Mouse (Mus musculus): ENCODE measurements at regions not wholly inside any gene's neighbourhood (a gene's known extent, or its start where the extent isn't known, plus 50 kb on each side); places are given as distances from the start of the nearest gene placed in this dataset.
"Not testable (repeated sequence)": the region's sequence is repeated elsewhere in the genome, so short reads cannot be mapped to it uniquely, and the experiment has no call there.

GRCm38 (mm10) chr3:21625039-21625438 is 451.4 kb upstream of the Tbl1xr1 start:
- Histone ChIP-seq H3K4me3 (no peak overlapping the region), H3K27me3 (ENCODE audit: control insufficient read depth, insufficient read depth, insufficient read length) (no peaks in the 10 kb centered on the region), H3K36me3 (ENCODE audit: control insufficient read depth, insufficient read depth) (no peaks in the 10 kb centered on the region), H3ac (ENCODE audit: control insufficient read depth, insufficient read length) (no peak overlapping the region), H3K79me2 (ENCODE audit: control insufficient read depth, insufficient read depth) (no peaks in the 10 kb centered on the region), H3K4me2 (ENCODE audit: low read depth) (no peak overlapping the region)
- no peak for TF ChIP-seq E2F4 (IDR thresholded peaks at IDR 0.05; ENCODE audit: insufficient read depth)

GRCm38 (mm10) chr3:21626029-21626428 is 450.4 kb upstream of the Tbl1xr1 start:
- Histone ChIP-seq H3ac (ENCODE audit: control insufficient read depth, insufficient read length) (no peak overlapping the region), H3K79me2 (ENCODE audit: control insufficient read depth, insufficient read depth) (no peaks in the 10 kb centered on the region), H3K27me3 (ENCODE audit: control insufficient read depth, insufficient read depth, insufficient read length) (no peaks in the 10 kb centered on the region), H3K4me3 (no peak overlapping the region), H3K36me3 (ENCODE audit: control insufficient read depth, insufficient read depth) (no peaks in the 10 kb centered on the region), H3K4me2 (ENCODE audit: low read depth) (peak overlapping the region; percentile 67)
- TF ChIP-seq MAX (IDR thresholded peaks at IDR 0.05; ENCODE audit: low read depth) (no peak), SRF (IDR thresholded peaks at IDR 0.05; ENCODE audit: control insufficient read depth, insufficient read length, low read depth) (no peak), CEBPB (IDR thresholded peaks at IDR 0.05; ENCODE audit: insufficient read depth, poor library complexity, severe bottlenecking) (no peak), MYOD1 (IDR thresholded peaks at IDR 0.05; ENCODE audit: control insufficient read depth in 1 of 3, insufficient read length in 2 of 3, low read depth in 2 of 3) (no peak), MYOG (IDR thresholded peaks at IDR 0.05; ENCODE audit: control insufficient read depth in 1 of 3, insufficient read depth in 1 of 3, insufficient read length in 2 of 3, low read depth in 2 of 3) (no peak), TCF12 (IDR thresholded peaks at IDR 0.05; ENCODE audit: insufficient read depth, poor library complexity, severe bottlenecking) (no peak), TCF3 (IDR thresholded peaks at IDR 0.05; ENCODE audit: insufficient read length, low read depth) (no peak)

GRCm38 (mm10) chr3:21627048-21627447 is 449.4 kb upstream of the Tbl1xr1 start:
- H3K79me2 ChIP-seq (ENCODE audit: control insufficient read depth, insufficient read depth); H3K4me2 ChIP-seq (ENCODE audit: low read depth); H3K27me3 ChIP-seq (ENCODE audit: control insufficient read depth, insufficient read depth, insufficient read length); H3K36me3 ChIP-seq (ENCODE audit: control insufficient read depth, insufficient read depth); H3K4me3 ChIP-seq; H3ac ChIP-seq (ENCODE audit: control insufficient read depth, insufficient read length): not testable (repeated sequence)

- H3K79me2 ChIP-seq (ENCODE audit: control insufficient read depth, insufficient read depth): no peaks in the 10 kb centered on the region
- H3ac ChIP-seq (ENCODE audit: control insufficient read depth, insufficient read length): no peak overlapping the region
Observed at GRCm38 (mm10) chr3:21633600-21634221, 442.7 kb upstream of the Tbl1xr1 start.

GRCm38 (mm10) chr3:21634675-21635204 is 441.7 kb upstream of the Tbl1xr1 start:
- H3K4me2 ChIP-seq (ENCODE audit: low read depth): no peak overlapping the region
- H3ac ChIP-seq (ENCODE audit: control insufficient read depth, insufficient read length): no peak overlapping the region
- H3K4me3 ChIP-seq: no peak overlapping the region
- no peak for TF ChIP-seq MYOG (IDR thresholded peaks at IDR 0.05; ENCODE audit: control insufficient read depth in 1 of 3, insufficient read depth in 1 of 3, insufficient read length in 2 of 3, low read depth in 2 of 3)
- TF ChIP-seq E2F4 (IDR thresholded peaks at IDR 0.05; ENCODE audit: insufficient read depth): no peak
- TF ChIP-seq USF1 (IDR thresholded peaks at IDR 0.05; ENCODE audit: low read depth): no peak
- H3K79me2 ChIP-seq (ENCODE audit: control insufficient read depth, insufficient read depth): no peaks in the 10 kb centered on the region
- H3K27me3 ChIP-seq (ENCODE audit: control insufficient read depth, insufficient read depth, insufficient read length): no peaks in the 10 kb centered on the region
- no peaks in the 10 kb centered on the region for H3K36me3 ChIP-seq (ENCODE audit: control insufficient read depth, insufficient read depth)

More at GRCm38 (mm10) chr3:21633600-21634221, 442.7 kb upstream of the Tbl1xr1 start:
- no peaks in the 10 kb centered on the region for H3K36me3 ChIP-seq (ENCODE audit: control insufficient read depth, insufficient read depth)
- no peak overlapping the region for H3K4me2 ChIP-seq (ENCODE audit: low read depth)
- no peak for TF ChIP-seq POLR2A (IDR thresholded peaks at IDR 0.05; ENCODE audit: insufficient read length, low read depth)
- TF ChIP-seq MAX (IDR thresholded peaks at IDR 0.05; ENCODE audit: low read depth): no peak
- TF ChIP-seq MYOG (IDR thresholded peaks at IDR 0.05; ENCODE audit: control insufficient read depth in 1 of 3, insufficient read depth in 1 of 3, insufficient read length in 2 of 3, low read depth in 2 of 3): no peak
- H3K4me3 ChIP-seq: no peak overlapping the region
- no peaks in the 10 kb centered on the region for H3K27me3 ChIP-seq (ENCODE audit: control insufficient read depth, insufficient read depth, insufficient read length)

GRCm38 (mm10) chr3:21638886-21639285 is 437.6 kb upstream of the Tbl1xr1 start:
- no peak overlapping the region for H3ac ChIP-seq (ENCODE audit: control insufficient read depth, insufficient read length)
- H3K79me2 ChIP-seq (ENCODE audit: control insufficient read depth, insufficient read depth): no peaks in the 10 kb centered on the region
- H3K36me3 ChIP-seq (ENCODE audit: control insufficient read depth, insufficient read depth): no peaks in the 10 kb centered on the region
- TF ChIP-seq POLR2AphosphoS2 (IDR thresholded peaks at IDR 0.05; ENCODE audit: insufficient read length, low read depth) (no peak), MYOD1 (IDR thresholded peaks at IDR 0.05; ENCODE audit: control insufficient read depth in 1 of 3, insufficient read length in 2 of 3, low read depth in 2 of 3) (no peak), MYOG (IDR thresholded peaks at IDR 0.05; ENCODE audit: control insufficient read depth in 1 of 3, insufficient read depth in 1 of 3, insufficient read length in 2 of 3, low read depth in 2 of 3) (no peak), TCF3 (IDR thresholded peaks at IDR 0.05; ENCODE audit: insufficient read length, low read depth) (no peak), POLR2A (IDR thresholded peaks at IDR 0.05; ENCODE audit: insufficient read length, low read depth) (no peak), MAX (IDR thresholded peaks at IDR 0.05; ENCODE audit: low read depth) (no peak), E2F4 (IDR thresholded peaks at IDR 0.05; ENCODE audit: insufficient read depth) (no peak), SRF (IDR thresholded peaks at IDR 0.05; ENCODE audit: control insufficient read depth, insufficient read length, low read depth) (no peak), TCF12 (IDR thresholded peaks at IDR 0.05; ENCODE audit: insufficient read depth, poor library complexity, severe bottlenecking) (no peak), CEBPB (IDR thresholded peaks at IDR 0.05; ENCODE audit: insufficient read depth, poor library complexity, severe bottlenecking) (no peak), USF1 (IDR thresholded peaks at IDR 0.05; ENCODE audit: low read depth) (no peak), REST (IDR thresholded peaks at IDR 0.05; ENCODE audit: insufficient read depth, insufficient read length) (no peak)
- H3K4me3 ChIP-seq: no peak overlapping the region
- no peaks in the 10 kb centered on the region for H3K27me3 ChIP-seq (ENCODE audit: control insufficient read depth, insufficient read depth, insufficient read length)
- peak overlapping the region; percentile 35 for H3K4me2 ChIP-seq (ENCODE audit: low read depth)
